Mouse (Mus musculus): ENCODE data around the gene Klhl33.
"Not testable (repeated sequence)": the region's sequence is repeated elsewhere in the genome, so short reads cannot be mapped to it uniquely, and the experiment has no call there.

Klhl33 gene

GRCm38 (mm10) chr14:50897374-50897765, at the start of gene Klhl33:
Gene Klhl33, minus strand, starts transcription at chr14:50897507.
- DNase-seq (ENCODE audit: low spot score), result no peak

GRCm38 (mm10) chr14:50945526-50945925, 48.2 kb upstream of the Klhl33 start:
- DNase-seq (ENCODE audit: low spot score), result not testable (repeated sequence)

GRCm38 (mm10) chr14:50945081-50945480, 47.8 kb upstream of the Klhl33 start:
- DNase-seq (ENCODE audit: low spot score), result not testable (repeated sequence)

GRCm38 (mm10) chr14:50944668-50945033, 47.3 kb upstream of the Klhl33 start:
- not testable (repeated sequence) for DNase-seq (ENCODE audit: low spot score)

GRCm38 (mm10) chr14:50943932-50944667, 46.8 kb upstream of the Klhl33 start, which contains the start of gene Gm49342:
Gene Gm49342, plus strand, starts transcription at chr14:50944517.
- DNase-seq (ENCODE audit: low spot score), result peak; percentile 91

GRCm38 (mm10) chr14:50938940-50939339, 41.6 kb upstream of the Klhl33 start:
- no peak for DNase-seq (ENCODE audit: low spot score)

- no peak for DNase-seq (ENCODE audit: low spot score)
Observed at GRCm38 (mm10) chr14:50938119-50938908, 41.0 kb upstream of the Klhl33 start.

GRCm38 (mm10) chr14:50936649-50937048, 39.3 kb upstream of the Klhl33 start:
- DNase-seq (ENCODE audit: low spot score), result no peak

GRCm38 (mm10) chr14:50931493-50932020, 34.2 kb upstream of the Klhl33 start:
- no peak for DNase-seq (ENCODE audit: low spot score)

GRCm38 (mm10) chr14:50930754-50931492, 33.6 kb upstream of the Klhl33 start, which contains the start of the genes Pip4p1 and Pnp:
Gene Pip4p1, minus strand, starts transcription at chr14:50930856.
Gene Pnp, plus strand, starts transcription at chr14:50931082.
- peak; percentile 99 for DNase-seq (ENCODE audit: low spot score)

- no peak for DNase-seq (ENCODE audit: low spot score)
Observed at GRCm38 (mm10) chr14:50930377-50930753, 33.1 kb upstream of the Klhl33 start.

GRCm38 (mm10) chr14:50929951-50930350, 32.6 kb upstream of the Klhl33 start:
- DNase-seq (ENCODE audit: low spot score), result no peak

- no peak for DNase-seq (ENCODE audit: low spot score)
Observed at GRCm38 (mm10) chr14:50927366-50927765, 30.1 kb upstream of the Klhl33 start.

- no peak for DNase-seq (ENCODE audit: low spot score)
Observed at GRCm38 (mm10) chr14:50925111-50925920, 28.0 kb upstream of the Klhl33 start.

- peak; percentile 96 for DNase-seq (ENCODE audit: low spot score)
Observed at GRCm38 (mm10) chr14:50924281-50925064, 27.2 kb upstream of the Klhl33 start, which contains the start of the genes Osgep and Apex1. Gene Osgep, minus strand, starts transcription at chr14:50924893. Gene Apex1, plus strand, starts transcription at chr14:50924968.

GRCm38 (mm10) chr14:50923437-50923836, 26.1 kb upstream of the Klhl33 start:
- not testable (repeated sequence) for DNase-seq (ENCODE audit: low spot score)

- no peak for DNase-seq (ENCODE audit: low spot score)
Observed at GRCm38 (mm10) chr14:50911356-50911755, 14.0 kb upstream of the Klhl33 start.

GRCm38 (mm10) chr14:50908126-50908525, 10.8 kb upstream of the Klhl33 start:
- DNase-seq (ENCODE audit: low spot score), result no peak

GRCm38 (mm10) chr14:50905327-50905726, 8.0 kb upstream of the Klhl33 start:
- DNase-seq (ENCODE audit: low spot score), result not testable (repeated sequence)

GRCm38 (mm10) chr14:50904828-50905129, 7.5 kb upstream of the Klhl33 start:
- DNase-seq (ENCODE audit: low spot score), result no peak
